Mouse (Mus musculus): ENCODE results near the gene Smarca1.

- no peak for TF ChIP-seq CTCF (IDR thresholded peaks at IDR 0.05; ENCODE audit: control insufficient read depth, insufficient read depth, insufficient replicate concordance, low read depth, low read length)
- no peak for TF ChIP-seq POLR2A (IDR thresholded peaks at IDR 0.05; ENCODE audit: control insufficient read depth, low read depth, low read length)
Measured at GRCm38 (mm10) chrX:47912904-47913542, 20.2 kb upstream of the Smarca1 start.

Measured in testis, adult 2 months (tissue).